Mouse (Mus musculus) retina, postnatal 7 days (tissue): ENCODE data around the gene Chp2.
"Not testable (repeated sequence)": the region's sequence is repeated elsewhere in the genome, so short reads cannot be mapped to it uniquely, and the experiment has no call there.

Experiments used
- DNase-seq: peaks from one replicate; pipeline ENCODE4 v3.0.0-alpha.2; 2012; ENCODE audit warnings: low read depth, low spot score

The Chp2 gene

DNA sequence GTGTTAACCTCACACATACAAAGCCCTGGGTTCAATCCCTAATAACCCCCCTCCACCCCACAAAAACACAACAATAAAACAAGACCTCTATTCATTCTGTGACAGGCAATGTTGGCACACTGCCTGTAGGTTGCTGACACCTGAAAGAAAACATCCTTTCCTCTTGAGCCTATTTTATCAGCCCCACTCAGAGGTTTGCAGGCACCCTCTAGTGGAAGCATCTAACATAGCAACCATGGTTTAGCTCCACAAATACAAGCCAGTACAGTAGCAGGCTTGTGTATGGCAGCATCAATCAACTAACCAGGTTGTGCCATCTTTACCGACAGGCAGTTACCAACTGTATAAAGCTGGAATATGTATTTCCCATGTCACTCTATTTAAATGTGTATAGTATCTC, 23.0 kb downstream of the Chp2 start:
- peak; percentile 43 for DNase-seq

DNA sequence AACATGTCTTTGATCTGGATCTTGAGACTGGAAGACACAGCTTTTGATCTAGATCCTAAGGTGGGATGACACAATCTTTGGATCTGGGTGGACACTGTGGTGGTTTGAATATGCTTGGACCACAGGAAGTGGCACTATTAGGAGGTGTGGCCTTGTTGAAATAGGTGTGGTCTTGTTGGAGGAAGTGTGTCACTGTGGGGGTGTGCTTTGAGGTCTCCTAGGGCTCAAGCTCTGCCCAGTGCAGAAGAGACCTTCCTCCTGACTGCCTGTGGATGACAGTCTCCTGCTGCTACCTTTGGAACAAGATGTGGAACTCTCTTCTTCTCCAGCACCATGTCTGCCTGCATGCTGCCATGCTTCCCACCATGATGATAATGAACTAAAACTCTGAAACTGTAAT, 23.4 kb downstream of the Chp2 start:
- not testable (repeated sequence) for DNase-seq

GRCm38 (mm10) chr7:122244166-122244565, 24.9 kb downstream of the Chp2 start:
- DNase-seq, result no peak

- no peak for DNase-seq
Measured at GRCm38 (mm10) chr7:122244584-122244983, 25.3 kb downstream of the Chp2 start.

DNA sequence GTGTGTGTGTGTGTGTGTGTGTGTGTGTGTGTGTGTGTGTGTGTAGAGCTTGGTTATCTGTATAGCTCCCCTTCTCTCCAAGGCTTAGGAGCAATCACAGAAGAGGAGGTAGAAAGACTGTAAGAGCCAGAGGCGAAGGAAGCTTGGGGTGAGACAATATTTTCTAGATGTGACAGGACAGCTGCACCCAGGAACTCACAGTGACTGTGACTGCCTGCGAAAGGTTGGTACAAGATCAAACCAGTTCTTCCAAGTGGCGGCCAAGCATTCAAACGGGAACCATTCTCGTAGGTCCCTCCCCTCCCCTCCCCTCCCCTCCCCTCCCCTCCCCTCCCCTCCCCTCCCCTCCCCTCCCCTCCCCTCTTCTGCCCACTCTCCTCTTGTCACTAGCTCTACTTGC, 26.7 kb downstream of the Chp2 start:
- no peak for DNase-seq

GRCm38 (mm10) chr7:122247254-122247864, 28.1 kb downstream of the Chp2 start:
- no peak for DNase-seq

DNA sequence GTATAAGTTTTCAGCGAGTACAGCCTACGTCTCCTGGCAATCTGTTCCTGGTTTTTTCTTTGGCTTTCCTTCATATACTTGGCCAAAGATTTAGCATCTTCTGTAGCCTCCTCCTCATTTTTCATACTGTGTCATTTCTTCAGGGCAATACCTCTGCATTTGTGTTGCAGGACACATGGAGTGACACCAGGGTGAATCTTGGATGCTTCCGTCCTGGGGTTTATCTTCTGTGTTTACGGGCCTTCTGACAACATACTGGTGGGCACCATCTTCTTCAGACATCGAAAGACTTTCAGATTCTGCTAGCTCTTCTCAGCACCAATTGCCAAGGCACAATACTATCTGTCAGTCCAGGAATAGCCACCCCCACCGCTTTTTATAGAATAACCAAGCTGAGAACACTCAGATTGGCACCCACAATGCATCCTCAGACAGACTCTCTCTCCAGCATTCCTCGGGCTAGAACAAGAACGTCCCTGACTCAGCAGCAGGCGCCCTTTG, 30.1 kb downstream of the Chp2 start:
- no peak for DNase-seq

GRCm38 (mm10) chr7:122251197-122252011, 32.1 kb downstream of the Chp2 start:
- DNase-seq, result peak; percentile 49

GRCm38 (mm10) chr7:122256722-122257121, 37.4 kb downstream of the Chp2 start:
- no peak for DNase-seq

- no peak for DNase-seq
Measured at GRCm38 (mm10) chr7:122258521-122258920, 39.2 kb downstream of the Chp2 start.

GRCm38 (mm10) chr7:122260055-122260602, 40.8 kb downstream of the Chp2 start:
- no peak for DNase-seq

GRCm38 (mm10) chr7:122268983-122269486, 49.7 kb downstream of the Chp2 start:
- no peak for DNase-seq

DNA sequence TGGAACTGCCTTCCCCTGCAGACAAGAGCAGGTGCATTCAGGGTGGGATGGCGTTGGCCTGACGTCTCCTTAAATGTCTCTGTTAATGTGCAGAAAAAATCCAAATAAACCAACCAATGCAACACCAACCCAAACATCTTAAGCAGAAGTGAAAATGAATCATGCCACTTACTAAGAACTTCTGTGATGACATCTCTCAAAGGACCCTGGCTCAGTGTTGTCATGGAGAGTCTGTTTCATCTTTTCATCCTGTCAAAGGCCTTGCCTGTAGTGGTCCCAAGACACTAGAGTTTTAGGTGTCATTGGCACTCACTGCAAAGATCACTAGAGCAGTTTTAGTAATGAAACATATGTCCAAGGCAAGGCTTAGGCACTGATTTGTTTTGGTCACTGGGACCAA, 53.0 kb downstream of the Chp2 start:
- DNase-seq, result no peak
